8 mouse cellular contexts compared by ENCODE assay signal in the genomic region with DNA sequence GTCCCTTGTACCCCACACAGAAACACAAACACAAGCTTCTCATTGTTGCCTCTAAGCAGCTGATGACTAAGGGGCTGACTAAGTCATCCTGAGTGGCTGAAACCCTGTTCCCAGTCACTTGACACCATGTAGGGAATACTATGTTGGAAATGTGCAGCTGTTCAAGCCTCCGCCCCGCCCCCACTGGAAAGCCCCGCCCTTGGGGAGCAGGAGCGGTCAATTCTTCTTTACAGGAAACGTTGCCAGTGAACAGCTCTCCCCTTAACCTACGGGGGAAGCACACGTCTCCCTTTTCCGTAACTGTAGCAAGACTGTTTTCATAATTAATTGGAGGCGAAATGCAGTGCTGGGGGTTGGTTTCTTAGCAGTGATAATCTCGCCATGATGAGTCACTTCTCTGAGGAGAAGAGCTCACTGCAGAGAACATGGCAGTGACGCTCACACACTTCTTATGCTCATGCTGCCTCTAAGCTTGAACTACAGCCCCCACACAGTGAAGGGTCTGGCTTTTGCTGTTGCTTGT. TPM values are rescaled to one million over a fixed set of nuclear protein-coding genes. Genes with fewer than 3 reads are reported as not detected.
DNase-seq lines count a peak whose midpoint lies in the region; ATAC-seq lines count a peak whose summit lies in the region.

No protein-coding gene starts in this region.

- ATAC-seq in intestine, embryonic 14.5 days (replicated peaks; ENCODE audit: low FRiP score, low TSS enrichment, low read depth): peak; percentile 76
- ATAC-seq in megakaryocyte, adult 5-6 weeks (ENCODE audit: poor library complexity, severe bottlenecking): peak; percentile 67

- no peaks in the 10 kb centered on the region for H3K27me3 ChIP-seq in intestine, embryonic 14.5 days (replicated peaks; ENCODE audit: control insufficient read depth, insufficient read depth, low read length)

- peak overlapping the region; percentile 60 for H3K27ac ChIP-seq in intestine, embryonic 14.5 days (ENCODE audit: low read depth)

- peak overlapping the region; percentile 46 for H3K4me2 ChIP-seq in intestine, embryonic 14.5 days (ENCODE audit: low read length)

- no peaks in the 10 kb centered on the region for H3K9me3 ChIP-seq in intestine, embryonic 14.5 days (ENCODE audit: control insufficient read depth, low read length)

- peak overlapping the region; percentile 27 for H3K4me3 ChIP-seq in intestine, embryonic 14.5 days (ENCODE audit: low read depth, low read length)

- DNase-seq in ZHBTc4 (ENCODE audit: low read depth, low spot score): peak; percentile 88
- peak; percentile 88 for DNase-seq in embryo, embryonic 10.5 days (ENCODE audit: low spot score)
- DNase-seq in gastrocnemius, postnatal 36 days: peak; percentile 73 to 83
- peak; percentile 88 for DNase-seq in intestine, embryonic 14.5 days (ENCODE audit: low spot score)
- peak; percentile 69 to 71 for DNase-seq in left cerebral cortex, adult 9 months (ENCODE audit: low spot score in 2 of 2)
- DNase-seq in right cerebral cortex, postnatal 25 days: peak; percentile 65
- no peak for DNase-seq in T-cell, adult 2 months (ENCODE audit: low spot score)

- H3K4me1 ChIP-seq in intestine, embryonic 14.5 days (replicated peaks; ENCODE audit: control insufficient read depth, insufficient read depth, low read length): peaks cover 5% of the 10 kb centered on the region

- intact Hi-C loops in gastrocnemius, postnatal 36 days (cut with DNase I): loop anchor here (2.0 kb wide), 1 partner anchor 28 kb away; the partner anchor contains the start of gene Cfl2

- peak overlapping the region; percentile 20 for H3K9ac ChIP-seq in intestine, embryonic 14.5 days (ENCODE audit: low read length)

- H3K36me3 ChIP-seq in intestine, embryonic 14.5 days (ENCODE audit: control insufficient read depth, insufficient read depth, low read length): no peaks in the 10 kb centered on the region

- 8% methylated on average over 11 of the region's 11 CpGs for WGBS in intestine, embryonic 14.5 days

RNA-seq across cellular contexts. Expression of gene Cfl2, which starts 27.7 kb away (rescaled TPM):
- 100 to 1,000 TPM; 399 to 476 TPM for total RNA-seq in gastrocnemius, postnatal 36 days (2021)
- 205 and 231 TPM in 2 replicates for polyA plus RNA-seq in intestine, embryonic 14.5 days (2014; fragmentation: Nextera tagmentation; extraction: Ambion mirVana)
- 22.4 and 27.3 TPM in 2 replicates for total RNA-seq in megakaryocyte, adult 5-6 weeks (2015)
- total RNA-seq in megakaryocyte, adult 5-6 weeks (2017): 16.3 and 21.4 TPM in 2 replicates

RNA-seq across cellular contexts. Expression of gene Snx6, which starts 39.5 kb away (rescaled TPM):
- total RNA-seq in gastrocnemius, postnatal 36 days (2021): 10 to 100 TPM; 17.2 to 17.5 TPM
- 178 and 189 TPM in 2 replicates for polyA plus RNA-seq in intestine, embryonic 14.5 days (2014; fragmentation: Nextera tagmentation; extraction: Ambion mirVana)
- total RNA-seq in megakaryocyte, adult 5-6 weeks (2015): 68.6 and 74.9 TPM in 2 replicates
- 99.5 and 101 TPM in 2 replicates for total RNA-seq in megakaryocyte, adult 5-6 weeks (2017)

Comparison
In these comparisons a context has a peak if more than half of its experiments do, and no peak if none do; other contexts are left out.
1. RNA of gene Cfl2, which starts 27.7 kb away (total RNA-seq): 399 to 476 TPM in gastrocnemius, postnatal 36 days; 16.3 to 27.3 TPM in megakaryocyte, adult 5-6 weeks; every median in the first group is over 10 times any median in the second.